Mouse (Mus musculus) lung, adult 2 months (tissue): Measurements from ENCODE around the gene Gatad2a.

Experiments
- CTCF ChIP-seq: fragments of 200-500 bp; IDR thresholded peaks from 2 replicates; pipeline ENCODE4 v1.5.1; 2011; ENCODE audit warnings: mild to moderate bottlenecking, low read length, control low read depth; ENCODE audit not compliant: insufficient read depth
- POLR2A ChIP-seq: fragments of 200-500 bp; IDR thresholded peaks from 2 replicates; pipeline ENCODE4 v1.6.1; 2011; ENCODE audit warnings: low read depth, mild to moderate bottlenecking, control low read depth, low read length, borderline replicate concordance; ENCODE audit errors: extremely low read depth

DNA sequence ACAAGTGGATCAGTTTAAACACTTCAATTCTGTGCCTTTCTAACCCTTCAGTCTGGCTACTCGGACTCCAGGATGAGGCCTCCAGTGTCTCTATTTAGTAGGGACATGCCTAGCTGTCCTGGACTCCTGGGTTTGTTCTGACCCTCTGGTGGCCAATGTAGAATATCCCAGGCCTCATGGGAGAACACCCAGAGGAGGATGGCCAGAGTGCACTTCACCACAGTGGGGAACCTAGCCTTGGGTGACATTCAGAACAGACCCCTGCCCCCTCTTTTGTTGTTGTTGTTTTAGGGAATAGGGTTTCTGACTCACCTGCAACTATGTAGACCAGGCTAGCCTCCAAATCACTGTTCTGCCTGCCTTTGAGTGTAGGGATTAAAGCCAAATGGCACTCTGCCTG, 18.8 kb upstream of the Gatad2a start:
- no peak for TF ChIP-seq CTCF
- TF ChIP-seq POLR2A = no peak
